Mouse (Mus musculus) thymus, adult 2 months (tissue): ENCODE measurements around the gene Dnah14. TPM values are rescaled to one million over a fixed set of nuclear protein-coding genes. Genes with fewer than 3 reads are reported as not detected.

Experiments used
- DNase-seq: peaks from one replicate; pipeline ENCODE4 v3.0.0; 2021
- H3K27ac ChIP-seq: fragments of 200-500 bp; 2 replicates; pipeline ENCODE4 v1.5.1; 2012; ENCODE audit warnings: low read length, control low read depth; ENCODE audit not compliant: control insufficient read depth, insufficient read depth
- H3K27me3 ChIP-seq: fragments of 200-500 bp; 2 replicates; pipeline ENCODE4 v1.6.1; 2012; ENCODE audit warnings: mild to moderate bottlenecking, low read length, moderate library complexity, mixed read lengths; ENCODE audit not compliant: control insufficient read depth, insufficient read depth
- H3K36me3 ChIP-seq: fragments of 200-500 bp; 2 replicates; pipeline ENCODE4 v1.6.1; 2012; ENCODE audit warnings: mild to moderate bottlenecking, low read length, moderate library complexity; ENCODE audit not compliant: control insufficient read depth, insufficient read depth
- H3K4me1 ChIP-seq: fragments of 200-500 bp; replicated peaks from 2 replicates; pipeline ENCODE4 v1.6.1; 2012; ENCODE audit warnings: low read length; ENCODE audit not compliant: control insufficient read depth, insufficient read depth
- H3K4me3 ChIP-seq: fragments of 200-500 bp; 2 replicates; pipeline ENCODE4 v1.5.1; 2012; ENCODE audit warnings: mild to moderate bottlenecking, low read length, control low read depth, moderate library complexity; ENCODE audit not compliant: control insufficient read depth, insufficient read depth
- CTCF ChIP-seq: fragments of 200-500 bp; IDR thresholded peaks from 2 replicates; pipeline ENCODE4 v1.5.1; 2012; ENCODE audit warnings: mild to moderate bottlenecking, control low read depth, low read length, moderate library complexity, borderline replicate concordance; ENCODE audit not compliant: control insufficient read depth, poor library complexity, insufficient read depth; ENCODE audit errors: extremely low read depth
- POLR2A ChIP-seq: fragments of 200-500 bp; IDR thresholded peaks from 2 replicates; pipeline ENCODE4 v1.6.1; 2012; ENCODE audit warnings: mild to moderate bottlenecking, low read length, control low read depth, moderate library complexity; ENCODE audit not compliant: control insufficient read depth, poor library complexity, insufficient read depth; ENCODE audit errors: extremely low read depth
- WGBS: fragments of 180-500 bp; shearing (Covaris S2); methylation state at CpG from one replicate; pipeline ENCODE4 v1.1.7; 2018; 5-methylcytosine and 5-hydroxymethylcytosine counted together
- polyA plus RNA-seq: library from polyadenylated mRNA; depleted of rRNA; stranded (reverse); fragments of >200 nt; gene quantifications from 2 replicates; pipeline ENCODE4 v1.2.3, GENCODE M21; 2012

Gene Dnah14
- polyA plus RNA-seq, 1 experiment, result 0.09 TPM

DNA sequence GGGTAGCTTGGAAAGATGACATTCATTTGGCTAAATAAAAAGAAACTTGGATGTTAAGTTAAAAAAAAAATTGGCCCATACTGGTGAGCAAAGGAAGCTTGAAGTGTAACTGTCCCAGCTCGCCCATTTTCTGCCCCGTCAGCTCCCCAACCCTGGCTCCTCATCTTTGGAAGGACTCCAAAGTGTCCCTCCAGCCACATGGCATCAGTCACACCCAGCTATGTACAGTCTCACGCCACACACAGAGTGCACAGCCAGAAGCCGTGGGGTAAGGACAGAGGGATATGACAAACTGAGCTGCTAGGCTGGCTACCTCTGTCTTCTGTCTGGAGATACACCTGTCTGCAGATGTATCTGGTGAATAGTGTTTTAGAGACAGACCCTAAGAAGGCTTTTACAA is 224.3 kb downstream of the Dnah14 start:
- H3K27me3 ChIP-seq, result no peaks in the 10 kb centered on the region
- 95% methylated on average over 4 of the region's 4 CpGs for WGBS
- no peak overlapping the region for H3K27ac ChIP-seq
- no peaks in the 10 kb centered on the region for H3K4me1 ChIP-seq
- H3K36me3 ChIP-seq, result no peaks in the 10 kb centered on the region
- TF ChIP-seq CTCF (no peak), POLR2A (no peak)
- no peak overlapping the region for H3K4me3 ChIP-seq
- DNase-seq, result no peak

DNA sequence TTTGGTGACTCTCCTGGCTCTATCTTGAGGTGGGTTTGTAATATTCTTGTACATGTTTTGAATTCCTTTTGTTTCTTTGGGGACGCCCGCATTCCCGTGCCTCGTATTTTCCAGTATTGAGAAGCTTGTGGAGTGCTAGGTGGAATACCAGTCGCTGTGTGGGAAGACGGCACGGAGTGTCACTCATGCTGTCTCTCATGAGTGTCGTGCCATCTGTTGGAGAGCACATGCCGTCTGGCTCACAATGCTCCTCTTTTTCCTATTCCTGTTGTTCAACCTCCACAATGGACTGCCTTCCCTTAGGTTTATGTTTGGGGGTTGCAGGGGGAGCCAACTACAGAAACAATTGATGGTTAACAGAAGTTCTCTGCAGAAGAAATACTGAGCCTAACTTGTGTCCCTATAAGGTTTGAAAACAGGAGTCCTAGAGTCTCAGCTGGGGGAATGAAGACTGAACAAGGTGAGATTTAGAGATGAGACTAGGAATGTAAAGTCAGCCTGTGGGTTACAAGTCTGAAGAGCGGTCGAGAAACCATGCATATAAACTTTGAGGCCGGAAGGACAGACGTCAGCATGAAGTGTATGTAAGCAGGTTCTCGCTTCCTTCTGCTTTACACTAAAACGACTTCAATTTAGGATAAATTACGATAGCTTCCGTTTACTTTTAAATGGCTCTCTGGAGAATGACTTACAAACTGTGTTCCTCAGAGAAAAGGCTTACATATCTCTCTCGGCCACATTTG is 235.3 kb downstream of the Dnah14 start:
- no peak for TF ChIP-seq CTCF
- TF ChIP-seq POLR2A, result no peak
- Histone ChIP-seq H3K27me3 (no peaks in the 10 kb centered on the region), H3K4me3 (no peak overlapping the region), H3K4me1 (no peaks in the 10 kb centered on the region), H3K27ac (no peak overlapping the region), H3K36me3 (peaks cover 31% of the 10 kb centered on the region)
- 73% methylated on average over 18 of the region's 18 CpGs for WGBS
- no peak for DNase-seq

DNA sequence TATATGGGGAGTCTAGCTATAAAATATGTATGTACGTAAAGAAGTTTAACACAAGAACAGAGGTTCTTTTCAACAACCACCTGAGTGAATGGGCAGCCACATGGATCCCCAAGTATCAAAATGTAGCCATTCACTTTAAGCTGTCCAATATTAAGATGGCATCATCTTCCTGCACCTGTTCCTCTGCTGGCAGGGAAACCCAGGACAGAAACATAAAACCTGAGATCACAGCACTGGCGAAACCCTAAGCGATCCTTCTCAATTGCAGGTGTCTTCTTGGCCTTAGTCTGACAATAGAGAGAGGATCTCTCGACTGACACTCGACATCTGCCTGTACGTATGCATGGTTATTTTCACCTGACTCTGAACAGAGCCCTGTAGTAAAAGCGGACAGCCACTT is 250.4 kb downstream of the Dnah14 start:
- H3K27ac ChIP-seq, result no peak overlapping the region
- H3K4me1 ChIP-seq, result no peaks in the 10 kb centered on the region
- H3K4me3 ChIP-seq, result no peak overlapping the region
- H3K36me3 ChIP-seq, result peaks cover 93% of the 10 kb centered on the region
- WGBS, result 93% methylated on average over 7 of the region's 7 CpGs
- no peak for DNase-seq
- no peak for TF ChIP-seq CTCF
- TF ChIP-seq POLR2A, result no peak
- no peaks in the 10 kb centered on the region for H3K27me3 ChIP-seq

DNA sequence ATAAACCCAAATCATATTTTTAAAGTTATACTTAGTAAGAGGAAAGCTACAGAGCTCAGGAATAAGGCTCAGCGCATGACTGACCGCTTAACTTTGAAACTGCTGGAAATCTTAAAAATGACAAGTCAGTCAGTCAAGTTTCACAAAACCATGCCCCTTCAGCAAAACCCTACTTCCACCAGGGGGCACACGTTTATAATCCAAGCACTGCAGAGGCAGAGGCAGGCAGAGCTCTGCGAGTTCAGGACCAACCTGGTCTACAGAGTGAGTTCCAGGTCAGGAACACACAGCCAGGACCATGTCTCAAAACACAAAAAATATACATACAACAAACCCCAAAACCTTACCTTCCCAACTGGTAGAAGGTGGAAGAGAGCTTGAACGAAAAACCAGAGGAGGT is 252.0 kb downstream of the Dnah14 start:
- Histone ChIP-seq H3K36me3 (peaks cover 93% of the 10 kb centered on the region), H3K27ac (no peak overlapping the region), H3K27me3 (no peaks in the 10 kb centered on the region), H3K4me3 (no peak overlapping the region), H3K4me1 (no peaks in the 10 kb centered on the region)
- no peak for TF ChIP-seq CTCF
- no peak for TF ChIP-seq POLR2A
- WGBS, result 85% methylated on average over 5 of the region's 5 CpGs
- DNase-seq, result peak; percentile 78

DNA sequence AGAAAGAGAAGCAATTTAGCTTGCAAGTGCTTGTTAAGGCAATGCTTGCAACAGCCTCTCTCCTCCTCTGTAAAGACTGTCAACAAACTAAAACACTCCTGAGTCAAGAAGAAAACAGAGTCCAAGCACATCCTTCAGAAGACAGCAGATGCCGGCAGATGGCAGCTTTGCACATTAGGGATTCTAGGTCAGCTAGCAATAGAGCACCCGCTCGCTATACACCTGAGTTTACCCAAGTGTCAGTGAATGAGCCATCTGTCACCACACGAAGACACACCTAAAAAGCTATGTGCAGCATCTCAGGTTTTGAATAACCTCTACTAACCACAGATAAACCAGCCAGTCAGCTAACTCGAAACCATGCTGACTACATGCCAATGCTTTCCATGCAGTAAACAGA is 256.4 kb downstream of the Dnah14 start:
- no peak overlapping the region for H3K4me3 ChIP-seq
- H3K36me3 ChIP-seq, result peaks cover 90% of the 10 kb centered on the region
- WGBS, result 91% methylated on average over 5 of the region's 5 CpGs
- H3K4me1 ChIP-seq, result 0 out of 2 replicates have a peak, but pooled peaks cover under 1% of the 10 kb centered on the region
- TF ChIP-seq CTCF (no peak), POLR2A (no peak)
- H3K27me3 ChIP-seq, result no peaks in the 10 kb centered on the region
- no peak for DNase-seq
- no peak overlapping the region for H3K27ac ChIP-seq

DNA sequence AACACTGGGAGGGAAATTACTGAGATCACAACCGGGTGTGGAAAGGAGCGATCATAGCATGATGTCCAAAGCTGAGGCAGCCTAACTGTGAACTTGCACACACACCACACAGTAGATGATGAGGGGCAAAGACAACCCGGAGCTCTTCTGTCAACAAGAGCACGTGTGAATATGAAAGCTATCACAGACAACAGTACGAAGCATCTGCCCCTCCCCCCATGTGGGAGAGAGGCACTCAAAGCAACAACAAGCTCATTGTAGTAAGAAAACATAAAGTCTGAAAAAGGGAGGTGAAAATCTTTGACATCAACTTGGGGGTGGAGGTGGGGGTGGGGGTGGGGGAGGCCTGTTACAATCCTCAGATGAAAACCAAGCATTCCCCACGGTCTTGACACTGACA is 256.8 kb downstream of the Dnah14 start:
- 95% methylated on average over 6 of the region's 6 CpGs for WGBS
- no peak for DNase-seq
- TF ChIP-seq POLR2A (no peak), CTCF (no peak)
- H3K27ac ChIP-seq, result no peak overlapping the region
- 0 out of 2 replicates have a peak, but pooled peaks cover 5% of the 10 kb centered on the region for H3K4me1 ChIP-seq
- H3K4me3 ChIP-seq, result no peak overlapping the region
- H3K36me3 ChIP-seq, result peaks cover 89% of the 10 kb centered on the region
- H3K27me3 ChIP-seq, result no peaks in the 10 kb centered on the region
